Mouse (Mus musculus): ENCODE measurements around the gene 9130019O22Rik.
"Not testable (repeated sequence)": the region's sequence is repeated elsewhere in the genome, so short reads cannot be mapped to it uniquely, and the experiment has no call there.

9130019O22Rik gene

DNA sequence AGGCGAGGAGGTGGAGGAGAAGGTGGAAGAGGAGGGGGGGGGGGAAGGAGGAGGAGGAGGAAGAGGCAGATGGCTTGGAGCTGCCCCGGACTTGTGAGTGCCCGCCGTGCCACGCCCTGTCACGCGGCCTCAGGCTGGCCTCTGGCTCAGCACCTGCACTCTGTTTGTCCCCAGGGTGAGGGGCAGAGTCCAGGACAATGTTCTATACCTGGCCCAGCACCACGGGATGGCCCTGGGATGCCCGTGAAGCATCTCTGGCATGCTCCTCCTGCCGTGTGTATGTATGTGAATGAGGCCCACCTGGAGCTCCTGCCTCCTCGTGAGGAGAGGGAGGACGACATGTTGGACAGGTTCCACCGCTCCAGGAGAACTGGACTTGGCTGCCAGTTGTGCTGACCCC, 25.5 kb downstream of the 9130019O22Rik start:
- no peak for DNase-seq (ENCODE audit: low read depth, low spot score)
- Histone ChIP-seq H3K36me3 (ENCODE audit: control insufficient read depth, insufficient read depth, low read length, poor library complexity, severe bottlenecking) (no peaks in the 10 kb centered on the region), H3K27me3 (ENCODE audit: control insufficient read depth, insufficient read depth, low read length, poor library complexity, severe bottlenecking) (no peaks in the 10 kb centered on the region)

DNA sequence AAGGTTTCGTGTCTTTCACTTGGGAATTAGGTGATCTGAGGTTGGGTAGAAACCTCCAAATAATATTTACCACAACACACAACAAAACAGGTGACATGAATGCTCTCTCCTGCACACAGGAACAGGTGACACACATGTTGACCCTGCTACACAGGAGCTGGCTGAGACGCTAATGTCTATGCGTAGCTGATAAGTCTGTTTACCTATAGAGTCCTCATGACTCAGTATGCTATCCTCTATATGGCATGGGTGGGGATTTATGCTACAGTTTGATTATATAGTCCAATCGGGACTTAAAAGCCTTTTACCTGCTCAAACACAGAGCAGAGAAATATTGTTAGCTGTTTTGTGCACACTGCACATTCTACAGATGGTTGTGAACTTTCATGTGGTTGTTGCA, 26.7 kb downstream of the 9130019O22Rik start:
- H3K27me3 ChIP-seq (ENCODE audit: control insufficient read depth, insufficient read depth, low read length, poor library complexity, severe bottlenecking), result no peaks in the 10 kb centered on the region
- H3K36me3 ChIP-seq (ENCODE audit: control insufficient read depth, insufficient read depth, low read length, poor library complexity, severe bottlenecking), result no peaks in the 10 kb centered on the region
- DNase-seq (ENCODE audit: low read depth, low spot score), result no peak

DNA sequence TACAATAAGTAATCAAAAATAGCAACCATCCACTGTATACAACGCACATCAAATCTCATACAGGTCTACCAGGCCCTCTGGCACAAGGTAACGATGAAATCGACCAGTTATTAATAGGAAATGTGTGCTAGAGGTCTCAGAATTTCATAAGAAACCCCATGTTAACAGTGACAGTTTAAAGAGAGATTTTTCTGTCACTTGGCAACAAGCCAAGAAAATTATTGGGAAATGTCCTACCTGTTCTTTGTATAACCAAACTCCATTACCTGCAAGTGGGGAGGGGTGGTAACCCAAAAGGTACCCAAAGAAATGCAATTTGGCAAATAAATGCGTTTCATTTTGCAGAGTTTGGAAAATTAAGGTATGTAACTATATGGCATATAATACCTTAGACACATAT, 28.5 kb downstream of the 9130019O22Rik start:
- no peak for DNase-seq (ENCODE audit: low read depth, low spot score)
- no peaks in the 10 kb centered on the region for H3K27me3 ChIP-seq (ENCODE audit: control insufficient read depth, insufficient read depth, low read length, poor library complexity, severe bottlenecking)

DNA sequence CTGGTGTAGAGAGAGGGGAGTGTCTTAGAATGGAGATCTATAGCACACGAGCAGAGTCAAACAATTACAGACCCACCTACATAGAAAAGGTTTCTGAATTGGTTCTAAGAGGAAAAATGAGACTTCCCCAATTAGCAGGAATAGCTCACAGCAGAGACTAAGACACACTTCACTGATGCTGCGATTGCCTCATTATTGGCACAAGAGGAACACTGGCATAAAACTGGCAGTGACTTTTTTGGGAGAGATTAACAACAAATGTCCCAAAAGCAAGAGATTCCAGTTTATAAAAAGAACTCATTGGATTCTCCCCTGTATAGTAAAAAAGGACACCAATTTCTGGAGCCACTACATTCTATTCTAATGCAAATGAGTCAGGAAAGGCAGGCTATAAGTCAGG, 29.1 kb downstream of the 9130019O22Rik start:
- no peaks in the 10 kb centered on the region for H3K27me3 ChIP-seq (ENCODE audit: control insufficient read depth, insufficient read depth, low read length, poor library complexity, severe bottlenecking)

More for the DNA sequence above, 28.5 kb downstream of the 9130019O22Rik start:
- H3K36me3 ChIP-seq (ENCODE audit: control insufficient read depth, insufficient read depth, low read length, poor library complexity, severe bottlenecking), result no peaks in the 10 kb centered on the region

DNA sequence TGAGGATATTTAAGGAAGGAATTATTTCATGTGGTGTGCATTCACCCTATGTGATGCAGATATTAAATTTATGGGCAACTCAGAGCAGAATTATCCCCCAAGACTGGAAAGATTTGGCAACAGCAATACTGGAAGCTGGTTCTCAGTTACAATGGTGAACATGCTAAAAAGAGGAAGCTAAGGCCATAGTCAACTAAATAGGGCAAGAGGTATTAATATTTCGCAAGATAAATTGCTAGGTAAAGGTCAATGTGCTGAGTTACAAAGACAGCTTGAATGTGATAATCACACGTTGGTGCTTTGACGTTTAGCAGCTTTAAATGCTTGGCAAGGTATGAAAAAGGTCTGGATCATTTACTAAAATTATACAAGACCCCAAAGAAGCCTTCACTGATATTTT, 31.2 kb downstream of the 9130019O22Rik start:
- no peak for DNase-seq (ENCODE audit: low read depth, low spot score)
- Histone ChIP-seq H3K36me3 (ENCODE audit: control insufficient read depth, insufficient read depth, low read length, poor library complexity, severe bottlenecking) (no peaks in the 10 kb centered on the region), H3K27me3 (ENCODE audit: control insufficient read depth, insufficient read depth, low read length, poor library complexity, severe bottlenecking) (no peaks in the 10 kb centered on the region)

More for the DNA sequence above, 29.1 kb downstream of the 9130019O22Rik start:
- no peak for DNase-seq (ENCODE audit: low read depth, low spot score)
- H3K36me3 ChIP-seq (ENCODE audit: control insufficient read depth, insufficient read depth, low read length, poor library complexity, severe bottlenecking), result no peaks in the 10 kb centered on the region

DNA sequence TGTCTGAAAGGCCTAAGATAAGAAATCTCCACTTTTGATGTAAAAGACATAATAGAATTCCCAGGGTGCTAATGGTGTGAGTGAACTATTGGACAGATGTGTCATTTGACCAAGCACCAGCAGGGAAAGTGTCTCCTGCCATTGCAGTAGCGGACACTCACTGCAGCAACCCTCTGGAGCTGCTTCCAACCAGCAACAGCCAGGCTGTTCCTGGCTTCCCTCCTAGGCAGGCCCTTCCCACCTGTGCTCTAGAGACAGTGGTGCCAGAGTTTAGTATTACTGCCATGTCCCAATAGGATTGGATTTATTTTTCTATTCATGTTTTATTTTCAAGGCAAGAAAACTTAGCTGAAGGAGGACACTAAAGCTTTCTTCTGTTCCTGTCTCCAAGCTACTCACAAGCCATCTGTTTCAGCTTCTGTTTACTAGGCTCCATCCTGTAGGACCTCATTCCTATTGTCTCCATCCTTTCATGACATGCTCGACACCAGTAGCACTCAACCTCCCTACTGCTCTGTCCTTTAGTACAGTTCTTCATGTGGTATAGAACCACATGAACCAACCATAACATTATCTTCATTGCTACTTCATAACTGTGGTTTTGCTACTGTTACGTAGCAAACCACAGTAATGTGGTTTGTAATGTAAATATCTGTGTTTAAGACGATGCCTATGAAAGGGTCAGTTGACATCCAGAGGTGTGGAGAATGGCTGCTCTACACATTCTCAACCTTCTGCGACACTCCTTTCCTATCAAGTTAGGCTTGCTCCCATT, 35.5 kb downstream of the 9130019O22Rik start:
- no peak for DNase-seq (ENCODE audit: low read depth, low spot score)
- Histone ChIP-seq H3K36me3 (ENCODE audit: control insufficient read depth, insufficient read depth, low read length, poor library complexity, severe bottlenecking) (no peaks in the 10 kb centered on the region), H3K27me3 (ENCODE audit: control insufficient read depth, insufficient read depth, low read length, poor library complexity, severe bottlenecking) (no peaks in the 10 kb centered on the region)

DNA sequence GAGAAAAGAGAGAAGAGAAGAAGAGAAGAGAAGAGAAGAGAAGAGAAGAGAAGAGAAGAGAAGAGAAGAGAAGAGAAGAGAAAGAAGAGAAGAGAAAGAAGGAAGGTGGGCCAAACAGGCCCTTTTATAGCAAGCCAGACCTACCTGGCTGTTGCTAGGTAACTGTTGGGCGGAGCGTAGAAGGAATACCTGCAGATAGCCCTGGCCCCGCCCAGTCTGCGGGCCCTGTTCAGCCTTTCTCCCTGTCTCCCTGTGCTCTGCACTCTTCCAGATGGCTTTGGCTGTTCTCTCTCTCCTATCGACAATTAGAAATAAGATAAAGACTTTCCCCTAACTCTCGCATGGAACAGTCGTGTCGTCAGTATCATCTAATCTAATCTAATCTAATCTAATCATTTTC, 40.3 kb downstream of the 9130019O22Rik start:
- Histone ChIP-seq H3K27me3 (ENCODE audit: control insufficient read depth, insufficient read depth, low read length, poor library complexity, severe bottlenecking) (no peaks in the 10 kb centered on the region), H3K36me3 (ENCODE audit: control insufficient read depth, insufficient read depth, low read length, poor library complexity, severe bottlenecking) (no peaks in the 10 kb centered on the region)
- no peak for DNase-seq (ENCODE audit: low read depth, low spot score)

DNA sequence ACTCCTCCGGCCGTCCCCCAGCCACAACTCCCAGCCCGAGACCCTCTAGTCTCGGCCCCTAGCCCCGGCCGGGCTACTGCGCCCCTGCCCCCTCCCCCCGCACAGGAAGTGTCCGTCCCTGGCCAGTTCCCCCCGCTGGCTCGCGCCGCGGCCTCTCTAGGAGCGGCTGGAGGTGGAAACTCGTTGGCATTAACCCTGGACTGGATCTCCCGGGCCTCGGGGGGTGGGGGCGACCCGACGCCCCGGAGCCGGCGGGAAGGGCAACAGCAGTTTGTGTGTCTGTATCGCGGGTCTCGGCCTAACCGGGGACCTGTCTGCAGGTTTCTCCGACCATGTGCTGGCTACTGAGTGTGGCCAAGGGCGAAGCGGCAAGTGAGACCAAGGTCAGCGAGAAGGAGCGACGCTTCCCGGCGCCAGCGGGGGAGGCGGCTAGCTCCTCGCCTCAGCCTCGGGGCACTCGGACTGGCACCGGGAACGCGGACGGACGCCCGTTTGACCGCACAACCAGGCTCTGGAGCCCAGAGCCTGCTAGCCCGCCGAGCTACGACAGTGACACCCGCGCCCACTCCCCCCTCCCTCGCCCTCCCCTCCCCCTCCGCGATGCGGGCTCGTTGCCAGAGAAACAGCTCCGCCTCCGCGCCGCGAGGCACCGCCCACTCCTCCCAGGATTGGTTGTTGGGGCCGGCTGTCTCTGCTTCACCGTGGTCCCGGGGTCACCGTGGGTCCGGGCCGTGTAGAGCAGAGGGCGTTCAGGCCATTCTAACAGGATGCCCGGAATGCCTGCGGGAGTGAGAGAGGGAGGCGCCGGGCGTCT, 41.2 kb downstream of the 9130019O22Rik start, which contains the start of gene Zfp768:
Zfp768 (minus strand) TSS at position 78 of the 814 bp plus-strand sequence.
- DNase-seq (ENCODE audit: low read depth, low spot score), result peak; percentile 87

DNA sequence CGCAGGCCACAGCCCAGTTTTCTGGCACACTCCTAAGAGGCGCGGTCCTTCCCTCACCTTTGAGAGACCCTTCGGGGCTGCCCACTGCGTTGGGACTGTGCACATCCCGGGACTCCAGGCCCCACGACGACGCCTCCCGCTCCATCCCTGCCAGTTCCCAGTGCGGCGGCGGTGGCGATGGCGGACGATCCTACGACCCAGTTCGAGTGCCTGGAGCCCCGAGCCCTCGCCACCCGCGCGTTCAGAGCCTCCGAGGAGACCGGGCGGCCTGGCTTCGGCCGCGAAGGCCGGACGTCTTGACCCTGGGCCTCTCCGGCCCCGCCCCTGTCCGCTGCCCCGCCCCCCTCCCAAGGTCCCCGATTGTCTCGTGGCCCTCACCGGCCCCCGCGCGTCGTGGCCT, 41.9 kb downstream of the 9130019O22Rik start:
- no peaks in the 10 kb centered on the region for H3K36me3 ChIP-seq (ENCODE audit: control insufficient read depth, insufficient read depth, low read length, poor library complexity, severe bottlenecking)
- no peak for DNase-seq (ENCODE audit: low read depth, low spot score)
- H3K27me3 ChIP-seq (ENCODE audit: control insufficient read depth, insufficient read depth, low read length, poor library complexity, severe bottlenecking), result no peaks in the 10 kb centered on the region

More for the DNA sequence above, 41.2 kb downstream of the 9130019O22Rik start, which contains the start of gene Zfp768:
- no peaks in the 10 kb centered on the region for H3K36me3 ChIP-seq (ENCODE audit: control insufficient read depth, insufficient read depth, low read length, poor library complexity, severe bottlenecking)
- no peaks in the 10 kb centered on the region for H3K27me3 ChIP-seq (ENCODE audit: control insufficient read depth, insufficient read depth, low read length, poor library complexity, severe bottlenecking)

DNA sequence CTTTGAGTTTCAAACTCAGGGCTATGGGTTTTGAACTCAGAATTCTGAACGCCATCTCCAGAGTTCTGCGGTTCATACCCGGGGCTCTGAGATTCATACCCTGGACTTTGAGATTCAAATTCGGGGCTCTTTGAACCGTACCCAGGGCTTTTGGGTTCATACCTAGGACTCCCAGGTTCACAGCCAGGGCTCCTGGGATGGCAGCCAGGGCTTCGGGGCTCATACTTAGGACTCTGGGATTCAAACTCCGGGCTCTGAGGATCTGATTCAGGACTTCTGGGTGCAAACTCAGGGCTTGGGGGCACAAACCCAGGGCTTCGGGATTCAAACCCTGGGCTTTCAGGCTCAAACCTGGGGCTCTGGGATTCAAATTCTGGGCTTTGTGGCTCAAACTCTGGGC, 42.6 kb downstream of the 9130019O22Rik start:
- H3K27me3 ChIP-seq (ENCODE audit: control insufficient read depth, insufficient read depth, low read length, poor library complexity, severe bottlenecking), result no peaks in the 10 kb centered on the region
- DNase-seq (ENCODE audit: low read depth, low spot score), result no peak
- H3K36me3 ChIP-seq (ENCODE audit: control insufficient read depth, insufficient read depth, low read length, poor library complexity, severe bottlenecking), result no peaks in the 10 kb centered on the region

DNA sequence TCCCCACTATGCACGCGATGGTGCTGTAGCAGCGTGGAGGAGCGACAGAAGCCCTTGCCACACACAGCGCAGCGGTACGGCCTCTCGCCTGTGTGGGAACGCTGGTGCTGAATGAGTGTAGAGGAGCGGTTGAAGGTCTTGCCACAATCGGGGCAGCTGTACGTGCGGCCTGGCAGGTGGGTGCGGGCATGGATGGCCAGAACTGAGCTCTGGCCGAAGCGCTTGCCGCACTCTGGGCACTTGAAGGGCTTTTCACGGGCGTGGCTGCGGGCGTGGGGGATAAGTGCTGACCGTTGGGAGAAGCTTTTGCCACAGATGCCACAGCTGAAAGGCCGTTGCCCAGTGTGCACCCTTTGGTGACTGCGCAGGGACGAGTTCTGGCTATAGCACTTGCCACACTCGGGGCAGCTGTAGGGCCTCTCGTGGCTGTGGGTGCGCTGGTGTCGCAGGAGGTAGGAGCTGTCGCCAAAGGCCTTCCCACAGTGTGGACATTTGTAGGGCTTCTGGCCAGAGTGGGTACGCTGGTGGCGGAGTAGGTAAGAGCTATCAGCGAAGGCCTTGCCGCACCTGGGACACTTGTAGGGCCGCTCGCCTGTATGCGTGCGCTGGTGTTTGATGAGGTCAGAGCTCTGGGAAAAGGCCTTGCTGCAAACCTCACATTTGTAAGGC, 43.5 kb downstream of the 9130019O22Rik start:
- no peaks in the 10 kb centered on the region for H3K27me3 ChIP-seq (ENCODE audit: control insufficient read depth, insufficient read depth, low read length, poor library complexity, severe bottlenecking)
- no peaks in the 10 kb centered on the region for H3K36me3 ChIP-seq (ENCODE audit: control insufficient read depth, insufficient read depth, low read length, poor library complexity, severe bottlenecking)
- no peak for DNase-seq (ENCODE audit: low read depth, low spot score)

DNA sequence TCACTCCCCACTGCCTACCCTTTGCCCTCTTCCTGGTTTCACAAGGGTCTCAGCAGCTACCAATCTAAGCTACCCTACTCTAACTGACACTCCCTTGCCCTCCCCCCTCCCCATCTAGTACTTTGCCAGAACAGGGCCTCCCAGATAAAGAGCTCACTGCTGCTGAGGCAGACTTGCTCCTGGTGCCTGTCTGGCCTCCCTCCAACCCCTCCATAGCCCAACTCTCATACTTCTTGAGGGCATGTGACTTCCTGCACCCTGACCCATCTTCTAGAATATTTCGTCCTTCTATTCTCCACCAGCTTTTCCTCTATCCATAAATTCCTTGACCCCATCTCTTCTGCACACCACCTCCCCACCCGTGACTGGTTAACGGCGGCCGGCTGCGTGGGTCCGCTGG, 44.1 kb downstream of the 9130019O22Rik start:
- DNase-seq (ENCODE audit: low read depth, low spot score), result no peak
- no peaks in the 10 kb centered on the region for H3K36me3 ChIP-seq (ENCODE audit: control insufficient read depth, insufficient read depth, low read length, poor library complexity, severe bottlenecking)
- H3K27me3 ChIP-seq (ENCODE audit: control insufficient read depth, insufficient read depth, low read length, poor library complexity, severe bottlenecking), result no peaks in the 10 kb centered on the region

DNA sequence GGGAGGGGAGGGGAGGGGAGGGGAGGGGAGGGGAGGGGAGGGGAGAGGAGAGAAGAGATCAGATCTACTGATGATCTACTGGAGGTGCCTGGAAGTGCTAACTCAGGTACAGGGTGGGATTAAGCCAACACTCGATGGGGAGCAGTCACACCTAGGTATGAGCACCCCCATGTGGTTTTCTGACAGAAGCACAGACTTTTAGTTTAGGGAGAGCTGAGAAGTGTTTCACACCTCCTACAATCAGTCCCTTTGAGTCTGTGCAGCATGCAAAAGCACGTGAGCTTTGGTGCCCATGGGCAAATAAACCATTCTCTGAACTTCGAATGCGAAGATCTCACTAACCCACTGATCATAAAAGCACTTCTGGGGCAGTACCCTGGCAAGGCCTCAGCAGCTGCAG, 44.6 kb downstream of the 9130019O22Rik start:
- H3K27me3 ChIP-seq (ENCODE audit: control insufficient read depth, insufficient read depth, low read length, poor library complexity, severe bottlenecking), result no peaks in the 10 kb centered on the region
- DNase-seq (ENCODE audit: low read depth, low spot score), result peak; percentile 68
- H3K36me3 ChIP-seq (ENCODE audit: control insufficient read depth, insufficient read depth, low read length, poor library complexity, severe bottlenecking), result no peaks in the 10 kb centered on the region

DNA sequence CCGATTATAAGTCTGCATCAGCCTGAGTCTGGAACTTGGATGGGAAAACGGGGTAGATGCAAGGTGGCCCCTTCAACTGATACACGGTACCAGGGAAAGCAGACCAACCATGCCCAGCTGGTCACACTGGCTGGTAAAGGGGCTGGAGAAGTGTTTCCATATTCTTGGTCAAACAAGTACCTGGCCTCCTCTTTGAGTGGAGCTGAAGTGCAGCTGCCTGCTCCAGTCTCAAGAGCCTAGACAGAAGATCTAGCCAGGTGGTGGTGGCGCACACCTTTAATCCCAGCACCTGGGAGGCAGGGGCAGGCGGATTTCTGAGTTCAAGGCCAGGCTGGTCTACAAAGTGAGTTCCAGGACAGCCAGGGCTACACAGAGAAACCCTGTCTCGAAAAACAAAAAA, 45.1 kb downstream of the 9130019O22Rik start:
- not testable (repeated sequence) for H3K27me3 ChIP-seq (ENCODE audit: control insufficient read depth, insufficient read depth, low read length, poor library complexity, severe bottlenecking); DNase-seq (ENCODE audit: low read depth, low spot score); H3K36me3 ChIP-seq (ENCODE audit: control insufficient read depth, insufficient read depth, low read length, poor library complexity, severe bottlenecking)

DNA sequence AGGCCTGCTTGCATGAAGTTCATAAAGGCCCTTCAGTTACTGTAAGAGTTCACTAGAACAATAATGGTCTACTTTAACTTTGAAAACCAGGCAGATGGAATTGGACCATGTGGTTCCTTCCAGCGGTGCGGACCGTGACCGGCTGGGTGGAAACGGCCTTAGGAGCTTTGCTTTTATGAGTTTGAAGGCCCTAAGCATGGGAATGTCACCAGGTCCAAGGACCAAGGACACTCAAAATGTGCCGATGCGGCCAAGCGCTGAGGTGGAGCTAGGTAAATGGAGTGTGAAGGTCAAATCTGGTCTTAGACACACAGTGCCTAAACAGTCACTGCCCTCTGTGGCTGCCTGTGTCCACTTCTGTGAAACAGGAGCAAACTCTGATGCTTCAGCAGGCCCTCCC, 45.6 kb downstream of the 9130019O22Rik start:
- Histone ChIP-seq H3K36me3 (ENCODE audit: control insufficient read depth, insufficient read depth, low read length, poor library complexity, severe bottlenecking) (no peaks in the 10 kb centered on the region), H3K27me3 (ENCODE audit: control insufficient read depth, insufficient read depth, low read length, poor library complexity, severe bottlenecking) (no peaks in the 10 kb centered on the region)
- no peak for DNase-seq (ENCODE audit: low read depth, low spot score)
